Mouse (Mus musculus): ENCODE measurements around the gene Fam131a.

DNA sequence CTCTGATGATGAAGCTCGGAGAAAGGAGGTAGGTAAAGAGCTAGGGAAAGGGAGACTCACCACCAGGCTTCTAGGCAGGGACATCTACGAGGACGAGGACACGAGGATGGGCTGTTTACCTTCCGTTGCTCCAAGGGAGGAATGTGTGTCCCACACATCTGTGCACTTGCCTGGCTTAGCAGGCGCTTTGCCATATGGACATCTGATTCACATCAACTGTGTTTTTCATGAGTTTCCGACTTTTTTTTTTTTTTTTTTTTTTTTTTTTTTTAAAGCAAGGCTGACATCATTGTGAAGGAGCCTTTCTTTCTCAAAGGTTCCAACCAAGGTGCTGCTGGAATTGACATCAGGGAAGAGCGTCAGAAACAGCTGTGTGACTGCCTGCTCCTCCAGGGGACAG lies 57.5 kb downstream of the Fam131a start:
- TF ChIP-seq CTCF (IDR thresholded peaks at IDR 0.05) (no peak), EP300 (IDR thresholded peaks at IDR 0.05; ENCODE audit: insufficient read depth, low read depth, low read length) (no peak)
